Mouse (Mus musculus): ENCODE results near the gene Catsperd.

GRCm38 (mm10) chr17:56669766-56670165 is 41.8 kb downstream of the Catsperd start:
- TF ChIP-seq POLR2A (IDR thresholded peaks at IDR 0.05; ENCODE audit: low read depth, low read length) (no peak), CTCF (IDR thresholded peaks at IDR 0.05; ENCODE audit: extremely low read depth, insufficient read length, insufficient replicate concordance, low read depth, low read length) (no peak)
